Mouse (Mus musculus) CD4-positive helper T cell, adult 2 months (primary cell): ENCODE results near the gene Gm9837.

Experiments used
- DNase-seq: peaks from one replicate; pipeline ENCODE4 v3.0.0-alpha.2; 2012; ENCODE audit warnings: low read depth, missing footprints, low spot score

Gm9837 gene

GRCm38 (mm10) chr11:53425711-53426255 is 44.5 kb downstream of the Gm9837 start:
- DNase-seq: no peak

GRCm38 (mm10) chr11:53425251-53425650 is 45.0 kb downstream of the Gm9837 start:
- no peak for DNase-seq

- no peak for DNase-seq
Measured at GRCm38 (mm10) chr11:53424826-53425225, 45.5 kb downstream of the Gm9837 start.

- DNase-seq: no peak
Measured at GRCm38 (mm10) chr11:53423036-53423435, 47.2 kb downstream of the Gm9837 start, which contains the start of gene Leap2. Leap2 (minus strand) TSS chr11:53423170.
